Mouse (Mus musculus): Measurements from ENCODE around the gene Fat4.

DNA sequence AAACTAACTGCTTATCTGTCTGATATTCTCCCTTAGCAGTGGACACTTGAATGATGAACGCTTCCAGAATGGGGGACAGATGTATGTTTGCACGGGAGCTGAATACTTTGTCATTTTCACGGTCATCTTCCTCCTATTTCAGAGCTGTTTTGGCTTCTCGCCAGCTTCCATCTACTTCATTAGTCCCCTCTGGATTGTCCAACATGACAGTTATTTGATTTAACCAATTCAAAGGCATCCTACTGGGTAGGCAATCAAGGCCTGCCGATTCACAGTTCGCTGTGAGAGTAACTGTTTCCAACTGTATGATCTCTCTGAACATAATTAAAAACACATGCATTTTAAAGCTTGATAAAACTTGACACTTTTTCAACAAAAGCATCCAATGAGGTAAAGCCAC lies 166.3 kb downstream of the Fat4 start:
- TF ChIP-seq CTCF (conservative IDR thresholded peaks at IDR 0.05; ENCODE audit: low read length) (no peak), POU5F1 (IDR thresholded peaks at IDR 0.05; ENCODE audit: borderline replicate concordance, low read length) (no peak)

Data from E14TG2a.4 (cell line).